Mouse (Mus musculus) erythroblast, embryonic 14.5 days (primary cell): ENCODE data around the gene Ubr1. TPM values are rescaled to one million over a fixed set of nuclear protein-coding genes. Genes with fewer than 3 reads are reported as not detected.

Source experiments
- H3K27me3 ChIP-seq: 2 replicates; pipeline ENCODE4 v1.6.1; 2012; ENCODE audit warnings: inconsistent platforms; ENCODE audit not compliant: control insufficient read depth
- H3K36me3 ChIP-seq: 2 replicates; pipeline ENCODE4 v1.6.1; 2012; ENCODE audit warnings: mild to moderate bottlenecking, inconsistent platforms; ENCODE audit not compliant: control insufficient read depth
- H3K4me1 ChIP-seq: 2 replicates; pipeline ENCODE4 v1.6.1; 2012; ENCODE audit warnings: inconsistent platforms; ENCODE audit not compliant: control insufficient read depth
- H3K4me3 ChIP-seq: replicated peaks from 2 replicates; pipeline ENCODE3; 2012; ENCODE audit warnings: moderate library complexity, mild to moderate bottlenecking, inconsistent platforms
- H3K9me3 ChIP-seq: 2 replicates; pipeline ENCODE4 v1.6.1; 2012; ENCODE audit warnings: low read length, inconsistent platforms, mixed read lengths; ENCODE audit not compliant: control insufficient read depth
- GATA1 ChIP-seq: IDR thresholded peaks from 2 replicates; pipeline ENCODE4 v1.6.1; 2012; ENCODE audit warnings: low read length, inconsistent platforms, mixed read lengths
- TAL1 ChIP-seq: IDR thresholded peaks from 3 replicates; pipeline ENCODE4 v1.6.1; 2012; ENCODE audit warnings: low read length, inconsistent platforms, mixed read lengths
- polyA plus RNA-seq: library from polyadenylated mRNA; stranded (reverse); fragments of >175 nt; gene quantifications from 2 replicates; pipeline ENCODE4 v1.2.3, GENCODE M21; 2012

The Ubr1 gene
- 0.79 and 1.3 TPM in 2 replicates for polyA plus RNA-seq

DNA sequence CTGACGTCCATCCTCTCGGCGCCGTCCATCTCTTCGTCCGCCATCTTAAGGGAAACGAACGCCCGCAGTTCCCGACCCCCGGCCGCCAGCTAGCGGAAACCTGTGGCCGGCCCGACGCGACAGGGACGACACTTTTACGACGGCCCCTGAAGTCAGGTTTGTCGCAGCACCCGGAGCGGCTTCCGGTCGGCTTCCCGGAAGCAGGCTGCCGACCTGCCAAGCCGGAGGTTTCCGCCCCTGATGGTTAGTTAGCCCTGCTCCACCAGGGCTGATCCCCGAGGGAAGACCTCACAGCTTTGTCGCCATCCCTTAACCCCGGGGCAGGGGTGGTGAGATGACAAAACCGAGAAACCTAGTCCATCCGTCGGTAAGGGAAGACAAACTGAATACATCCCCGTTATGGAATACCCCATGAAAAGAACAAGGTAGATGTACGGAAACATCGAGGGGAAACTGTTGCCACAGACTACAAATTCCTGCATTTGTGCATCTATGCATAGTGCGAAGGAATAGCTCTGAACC is at the start of gene Ubr1:
Gene Ubr1 (minus strand): TSS at position 157 of the 522 bp plus-strand sequence.
- H3K27me3 ChIP-seq, result no peaks in the 10 kb centered on the region
- no peaks in the 10 kb centered on the region for H3K9me3 ChIP-seq
- H3K4me1 ChIP-seq, result peaks cover 52% of the 10 kb centered on the region
- peak within 1 kb of the TSS; percentile 90 for H3K4me3 ChIP-seq
- peaks cover 22% of the 10 kb centered on the region for H3K36me3 ChIP-seq
- TF ChIP-seq TAL1 (no peak), GATA1 (no peak)

DNA sequence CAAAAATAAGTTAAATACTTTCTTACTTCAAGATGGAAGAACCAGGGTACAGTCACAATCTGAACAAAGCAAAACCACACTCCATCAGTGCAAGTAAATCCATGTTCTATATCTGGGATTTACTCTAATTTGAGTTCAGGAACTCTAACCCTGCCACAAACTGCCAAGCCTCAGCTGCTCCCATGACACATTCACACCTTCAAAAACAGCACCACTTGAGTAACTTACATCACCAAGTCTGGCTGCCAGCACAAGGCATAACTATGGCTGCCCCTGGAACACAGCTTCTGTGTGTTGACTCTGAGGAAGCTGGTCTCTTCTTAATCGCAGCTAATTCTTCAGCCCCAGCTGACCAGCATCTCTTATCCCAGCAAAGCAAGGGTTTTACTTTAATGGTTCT is 46.6 kb upstream of the Ubr1 start:
- Histone ChIP-seq H3K36me3 (peaks cover 92% of the 10 kb centered on the region), H3K4me3 (no peak overlapping the region)

DNA sequence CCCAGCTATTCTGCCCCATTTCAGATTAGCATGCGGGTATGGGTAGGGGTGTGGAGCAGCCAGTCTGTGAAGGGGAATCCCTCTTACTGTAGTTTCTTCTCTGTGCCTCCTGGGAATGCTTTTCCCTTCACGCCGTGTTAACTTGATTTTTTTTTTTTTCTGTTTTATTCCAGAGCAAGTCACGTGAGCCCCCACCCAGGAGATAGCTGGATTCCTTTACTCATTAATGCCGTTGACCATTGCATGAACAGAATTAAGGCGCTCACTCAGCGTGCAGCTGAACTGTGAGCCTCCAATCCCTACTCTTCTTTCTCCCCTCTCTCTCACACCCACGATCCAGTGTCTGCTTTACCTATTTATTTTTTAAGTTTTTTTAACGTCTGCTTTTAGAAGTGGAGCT is 45.7 kb upstream of the Ubr1 start:
- H3K4me3 ChIP-seq, result no peak overlapping the region
- H3K27me3 ChIP-seq, result no peaks in the 10 kb centered on the region
- TF ChIP-seq TAL1, result no peak
- no peak for TF ChIP-seq GATA1
- no peaks in the 10 kb centered on the region for H3K9me3 ChIP-seq
- peaks cover 92% of the 10 kb centered on the region for H3K36me3 ChIP-seq
- no peaks in the 10 kb centered on the region; the same call in 1 of the 2 replicates for H3K4me1 ChIP-seq

More for the DNA sequence above, 46.6 kb upstream of the Ubr1 start:
- TF ChIP-seq TAL1, result no peak
- TF ChIP-seq GATA1, result no peak
- no peaks in the 10 kb centered on the region; the same call in none of the 2 replicates for H3K4me1 ChIP-seq
- H3K27me3 ChIP-seq, result no peaks in the 10 kb centered on the region
- no peaks in the 10 kb centered on the region for H3K9me3 ChIP-seq

DNA sequence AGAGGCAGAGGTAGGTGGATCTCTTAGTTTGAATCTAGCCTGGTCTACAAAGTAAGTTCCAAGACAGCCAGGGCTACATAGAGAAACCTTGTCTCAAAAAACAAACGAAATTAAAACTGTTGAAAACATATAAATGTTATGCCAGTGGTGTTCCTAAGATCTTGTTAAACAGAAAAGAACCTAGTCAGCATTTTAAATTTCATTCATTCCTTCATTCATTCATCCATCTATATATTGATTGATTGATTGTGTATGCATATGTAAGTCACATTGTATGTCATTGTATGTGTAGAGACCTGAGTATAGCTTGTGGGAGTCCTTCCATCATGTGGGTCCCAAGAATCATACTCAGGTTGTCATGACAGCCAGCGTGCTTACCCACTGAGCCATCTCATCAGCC is 45.0 kb upstream of the Ubr1 start:
- TF ChIP-seq TAL1 (no peak), GATA1 (no peak)
- Histone ChIP-seq H3K9me3 (no peaks in the 10 kb centered on the region), H3K4me1 (no peaks in the 10 kb centered on the region; the same call in 1 of the 2 replicates), H3K27me3 (no peaks in the 10 kb centered on the region), H3K4me3 (no peak overlapping the region), H3K36me3 (peaks cover 91% of the 10 kb centered on the region)

DNA sequence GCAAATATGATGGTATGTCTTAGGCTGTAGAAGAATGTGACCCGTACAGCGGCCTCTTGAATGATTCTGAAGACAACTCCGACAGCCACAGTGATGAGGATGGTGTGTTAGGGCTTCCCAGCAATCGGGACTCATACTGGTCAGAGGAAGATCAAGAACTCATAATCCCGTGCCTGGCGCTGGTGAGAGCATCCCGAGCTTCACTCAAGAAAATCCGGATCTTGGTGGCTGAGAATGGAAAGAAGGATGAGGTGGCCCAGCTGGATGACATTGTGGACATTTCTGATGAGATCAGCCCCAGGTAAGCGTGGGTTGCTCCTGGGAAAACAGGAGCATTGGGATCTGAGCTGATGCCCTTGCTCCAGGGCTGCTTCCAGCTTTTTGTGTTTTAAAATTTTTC is 42.2 kb upstream of the Ubr1 start:
- Histone ChIP-seq H3K9me3 (no peaks in the 10 kb centered on the region), H3K36me3 (peaks cover 72% of the 10 kb centered on the region), H3K27me3 (no peaks in the 10 kb centered on the region), H3K4me3 (no peak overlapping the region), H3K4me1 (peaks cover 25% of the 10 kb centered on the region)
- TF ChIP-seq TAL1 (no peak), GATA1 (no peak)

DNA sequence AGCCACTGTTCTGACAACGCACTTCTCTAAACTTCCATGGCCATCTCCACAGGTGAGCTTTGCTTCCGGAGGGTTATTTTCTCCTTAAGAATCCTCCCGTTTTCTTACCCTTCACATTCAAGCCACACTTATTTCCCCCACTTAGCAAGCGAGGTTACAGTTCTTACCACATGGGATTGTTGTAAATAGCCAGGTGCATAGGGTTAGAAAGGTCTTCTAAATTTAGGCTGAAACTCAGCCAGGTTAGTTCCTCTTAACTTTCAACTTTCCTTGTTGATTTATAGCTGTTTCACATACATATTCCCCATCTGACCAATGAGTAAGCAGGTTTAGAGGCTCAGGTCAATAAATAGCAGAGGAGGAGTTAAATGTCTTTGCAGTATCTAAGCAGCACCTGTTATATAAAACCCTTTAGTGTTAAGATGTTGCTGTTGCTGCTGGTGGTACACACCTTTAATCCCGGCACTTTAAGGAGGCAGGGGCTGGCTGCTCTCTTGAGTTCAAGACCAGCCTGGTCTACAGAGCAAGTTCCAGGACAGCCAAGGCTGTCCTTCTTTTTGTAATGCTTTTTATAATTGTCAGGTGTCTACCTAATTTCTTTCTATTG is 38.7 kb upstream of the Ubr1 start:
- Histone ChIP-seq H3K36me3 (peaks cover 42% of the 10 kb centered on the region), H3K4me1 (peaks cover 31% of the 10 kb centered on the region), H3K9me3 (no peaks in the 10 kb centered on the region), H3K4me3 (peak overlapping the region; percentile 89), H3K27me3 (no peaks in the 10 kb centered on the region)
- TF ChIP-seq TAL1 (no peak), GATA1 (no peak)

DNA sequence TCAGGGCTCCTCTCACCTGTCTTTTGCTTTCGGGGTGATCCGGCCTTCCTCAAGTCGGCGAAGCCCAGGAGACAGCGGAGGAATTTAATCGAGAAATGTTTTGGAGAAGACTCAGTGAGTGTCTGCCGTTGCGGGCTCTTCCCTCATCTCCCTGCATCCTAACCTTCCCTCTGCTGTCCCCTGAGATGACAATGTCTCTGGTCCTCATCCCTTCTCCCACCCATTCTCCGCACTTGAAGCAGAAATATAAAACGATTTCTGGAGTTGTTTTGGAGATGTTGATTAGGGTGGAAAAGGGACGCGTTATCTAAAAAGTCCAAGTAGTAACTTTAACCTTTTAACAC is 38.1 kb upstream of the Ubr1 start:
- no peak for TF ChIP-seq GATA1
- TF ChIP-seq TAL1, result no peak
- H3K4me1 ChIP-seq, result peaks cover 31% of the 10 kb centered on the region

DNA sequence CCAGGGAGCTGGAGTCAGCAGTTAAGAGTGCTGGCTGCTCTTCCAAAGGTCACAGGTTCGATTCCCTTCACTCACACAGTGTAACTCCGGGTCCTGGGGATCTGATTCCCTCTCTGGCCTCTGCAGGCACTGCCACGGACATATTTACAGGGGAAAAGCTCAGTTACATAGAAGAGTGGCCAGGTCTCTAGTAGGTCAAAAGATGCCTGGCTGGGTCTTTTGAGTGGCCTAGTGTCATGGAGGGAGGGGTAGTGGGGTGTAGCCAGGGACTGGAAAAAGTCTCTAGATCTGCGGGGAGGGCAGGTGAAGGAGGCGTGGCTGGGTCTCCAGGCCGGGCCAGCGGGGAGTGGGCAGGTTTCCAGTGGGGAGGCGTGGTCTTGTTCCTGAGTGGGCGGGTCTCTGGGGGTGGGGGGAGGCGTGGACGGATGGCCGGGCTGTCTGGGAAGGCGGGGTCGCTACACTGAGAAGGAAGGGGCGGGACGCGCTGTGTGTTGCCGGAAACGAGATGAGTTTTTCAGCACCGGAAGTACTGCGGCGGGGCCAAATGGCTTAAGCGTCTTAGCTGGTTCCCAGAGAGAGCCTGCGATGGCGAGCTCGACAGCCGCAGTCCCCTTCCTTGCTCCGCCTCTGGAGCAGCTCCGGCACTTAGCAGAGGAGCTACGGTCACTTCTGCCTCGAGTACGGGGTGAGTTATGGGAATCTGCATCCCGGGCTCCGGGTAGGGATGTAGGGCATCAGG is 37.6 kb upstream of the Ubr1 start, which contains the start of gene Ccndbp1:
Gene Ccndbp1 (plus strand): TSS at position 479 of the 739 bp plus-strand sequence.
- Histone ChIP-seq H3K36me3 (peaks cover 34% of the 10 kb centered on the region), H3K27me3 (no peaks in the 10 kb centered on the region), H3K4me1 (peaks cover 31% of the 10 kb centered on the region), H3K4me3 (peak within 1 kb of the TSS; percentile 89), H3K9me3 (no peaks in the 10 kb centered on the region)
- TF ChIP-seq TAL1 (no peak), GATA1 (no peak)

More for the DNA sequence above, 38.1 kb upstream of the Ubr1 start:
- Histone ChIP-seq H3K9me3 (no peaks in the 10 kb centered on the region), H3K27me3 (no peaks in the 10 kb centered on the region), H3K4me3 (peak overlapping the region; percentile 89), H3K36me3 (peaks cover 37% of the 10 kb centered on the region)

DNA sequence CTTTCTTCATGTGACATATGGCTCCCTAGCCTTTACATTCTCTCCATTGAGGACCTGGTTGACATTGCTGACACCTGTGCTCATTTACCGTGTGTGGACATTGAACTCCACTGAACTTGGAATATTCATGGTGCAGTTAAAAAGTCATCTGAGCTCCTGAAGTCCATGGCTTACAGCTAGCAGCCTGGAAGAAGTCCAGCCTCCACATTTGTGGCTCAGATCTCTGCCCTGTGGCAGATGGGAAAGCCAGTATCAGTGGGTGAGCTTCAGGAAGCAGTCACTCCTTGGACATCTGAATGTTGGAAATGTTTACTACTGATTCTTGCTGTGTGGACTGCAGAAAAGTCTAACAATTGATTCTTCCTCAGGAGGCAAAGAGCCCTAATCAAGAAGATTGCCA is 36.5 kb upstream of the Ubr1 start:
- Histone ChIP-seq H3K4me1 (peaks cover 31% of the 10 kb centered on the region), H3K9me3 (no peaks in the 10 kb centered on the region), H3K4me3 (no peak overlapping the region), H3K27me3 (no peaks in the 10 kb centered on the region), H3K36me3 (peaks cover 23% of the 10 kb centered on the region)
- TF ChIP-seq TAL1 (no peak), GATA1 (no peak)
